Mouse (Mus musculus): ENCODE measurements at regions not wholly inside any gene's neighbourhood (a gene's known extent, or its start where the extent isn't known, plus 50 kb on each side); places are given as distances from the start of the nearest gene placed in this dataset.

- DNase-seq (ENCODE audit: low spot score), result no peak
These were observed 51.3 kb upstream of the Tank start for GRCm38 (mm10) chr2:61527127-61527526.

- no peak for DNase-seq (ENCODE audit: low spot score)
These were observed 54.2 kb upstream of the Tank start for GRCm38 (mm10) chr2:61524060-61524734.

GRCm38 (mm10) chr2:61514445-61515123 is 63.8 kb upstream of the Tank start:
- DNase-seq (ENCODE audit: low spot score), result no peak

GRCm38 (mm10) chr2:61513787-61514444 is 64.5 kb upstream of the Tank start:
- no peak for DNase-seq (ENCODE audit: low spot score)

GRCm38 (mm10) chr2:61503594-61503993 is 74.8 kb upstream of the Tank start:
- DNase-seq (ENCODE audit: low spot score), result no peak

GRCm38 (mm10) chr2:61501922-61502321 is 76.5 kb upstream of the Tank start:
- no peak for DNase-seq (ENCODE audit: low spot score)

GRCm38 (mm10) chr2:61499266-61499665 is 79.1 kb upstream of the Tank start:
- no peak for DNase-seq (ENCODE audit: low spot score)

- DNase-seq (ENCODE audit: low spot score), result no peak
These were observed 80.5 kb upstream of the Tank start for GRCm38 (mm10) chr2:61497930-61498329.

GRCm38 (mm10) chr2:61496968-61497367 is 81.4 kb upstream of the Tank start:
- DNase-seq (ENCODE audit: low spot score), result no peak

GRCm38 (mm10) chr2:61493918-61494712 is 84.3 kb upstream of the Tank start:
- peak; percentile 86 for DNase-seq (ENCODE audit: low spot score)

- DNase-seq (ENCODE audit: low spot score), result no peak
These were observed 86.2 kb upstream of the Tank start for GRCm38 (mm10) chr2:61492043-61492743.

- DNase-seq (ENCODE audit: low spot score), result no peak
These were observed 87.8 kb upstream of the Tank start for GRCm38 (mm10) chr2:61490436-61491109.

GRCm38 (mm10) chr2:61489762-61490161 is 88.6 kb upstream of the Tank start:
- no peak for DNase-seq (ENCODE audit: low spot score)

GRCm38 (mm10) chr2:61483820-61484219 is 94.6 kb upstream of the Tank start:
- DNase-seq (ENCODE audit: low spot score), result no peak

GRCm38 (mm10) chr2:61476648-61477047 is 101.7 kb upstream of the Tank start:
- DNase-seq (ENCODE audit: low spot score), result no peak

- DNase-seq (ENCODE audit: low spot score), result no peak
These were observed 103.8 kb upstream of the Tank start for GRCm38 (mm10) chr2:61474626-61475025.

GRCm38 (mm10) chr2:61470521-61470920 is 107.9 kb upstream of the Tank start:
- DNase-seq (ENCODE audit: low spot score), result no peak

- DNase-seq (ENCODE audit: low spot score), result no peak
These were observed 108.3 kb upstream of the Tank start for GRCm38 (mm10) chr2:61470064-61470463.

GRCm38 (mm10) chr2:61455902-61456301 is 122.5 kb upstream of the Tank start:
- no peak for DNase-seq (ENCODE audit: low spot score)

- no peak for DNase-seq (ENCODE audit: low spot score)
These were observed 123.7 kb upstream of the Tank start for GRCm38 (mm10) chr2:61454729-61455128.

GRCm38 (mm10) chr2:61454311-61454728 is 124.1 kb upstream of the Tank start:
- DNase-seq (ENCODE audit: low spot score), result peak; percentile 93
